Mouse (Mus musculus) bone marrow, adult 2 months (tissue): ENCODE measurements around the gene Kirrel3.

Source experiments
- CTCF ChIP-seq: fragments of 200-500 bp; IDR thresholded peaks from 2 replicates; pipeline ENCODE4 v1.5.1; 2011; ENCODE audit warnings: low read length, control low read depth; ENCODE audit not compliant: control insufficient read depth, insufficient read depth
- POLR2A ChIP-seq: fragments of 200-500 bp; IDR thresholded peaks from 2 replicates; pipeline ENCODE4 v1.6.1; 2011; ENCODE audit warnings: low read depth, mild to moderate bottlenecking, control low read depth, low read length, borderline replicate concordance; ENCODE audit not compliant: control insufficient read depth

GRCm38 (mm10) chr9:34734991-34735390 is 249.3 kb downstream of the Kirrel3 start:
- TF ChIP-seq CTCF: no peak
- no peak for TF ChIP-seq POLR2A
